Mouse (Mus musculus) midbrain, embryonic 10.5 days (tissue): ENCODE data around the gene Myom1. TPM values are rescaled to one million over a fixed set of nuclear protein-coding genes. Genes with fewer than 3 reads are reported as not detected.

Source experiments
- DNase-seq: peaks from one replicate; pipeline ENCODE4 v3.0.0-alpha.2; 2017; ENCODE audit warnings: low spot score
- H3K27ac ChIP-seq: fragments of 300-500 bp; sonication (generic); replicated peaks from 2 replicates; pipeline ENCODE4 v1.5.1; 2016; ENCODE audit warnings: mild to moderate bottlenecking
- H3K27me3 ChIP-seq: fragments of 300-500 bp; sonication (generic); 2 replicates; pipeline ENCODE4 v1.6.1; 2016; ENCODE audit warnings: low read depth, mild to moderate bottlenecking; ENCODE audit not compliant: poor library complexity, severe bottlenecking
- H3K36me3 ChIP-seq: fragments of 300-500 bp; sonication (generic); 2 replicates; pipeline ENCODE4 v1.6.1; 2016; ENCODE audit warnings: mild to moderate bottlenecking, moderate library complexity
- H3K4me1 ChIP-seq: fragments of 300-500 bp; sonication (generic); 2 replicates; pipeline ENCODE4 v1.6.1; 2016
- H3K4me3 ChIP-seq: fragments of 300-500 bp; sonication (generic); 2 replicates; pipeline ENCODE4 v1.5.1; 2016; ENCODE audit warnings: mild to moderate bottlenecking, moderate library complexity
- H3K9me3 ChIP-seq: fragments of 300-500 bp; sonication (generic); replicated peaks from 2 replicates; pipeline ENCODE4 v1.6.1; 2016; ENCODE audit warnings: mild to moderate bottlenecking
- WGBS: fragments of 180-500 bp; shearing (Covaris S2); methylation state at CpG from one replicate; pipeline ENCODE4 v1.1.7; 2016; 5-methylcytosine and 5-hydroxymethylcytosine counted together
- polyA plus RNA-seq: library from polyadenylated mRNA; unstranded; fragments of >200 nt; fragmentation: Nextera tagmentation; extraction: Ambion mirVana; gene quantifications from 2 replicates; pipeline ENCODE4 v1.2.1, GENCODE M21; 2016

Myom1 gene
- polyA plus RNA-seq, 1 experiment from 2014 or later = 1.7 TPM

DNA sequence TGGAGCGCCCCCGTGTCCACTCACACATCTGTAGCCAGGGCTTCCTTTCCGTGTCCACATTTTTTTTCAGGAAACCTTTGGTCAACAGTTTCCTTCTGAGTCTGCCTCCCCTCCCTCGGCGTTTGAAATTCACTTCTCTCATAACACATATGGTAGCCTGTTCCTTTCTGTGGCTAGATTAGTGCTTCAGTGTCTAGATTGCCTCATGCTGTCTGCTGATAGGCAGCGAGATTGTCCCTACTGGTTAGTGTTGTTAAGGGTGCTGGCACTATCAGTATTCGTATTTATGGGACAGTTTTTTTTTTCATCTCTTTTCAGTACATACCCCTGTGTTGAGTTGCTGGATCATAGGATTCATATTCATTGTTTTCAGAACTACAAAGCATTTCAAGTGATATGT lies 54.0 kb downstream of the Myom1 start:
- Histone ChIP-seq H3K4me3 (no peak overlapping the region), H3K9me3 (no peaks in the 10 kb centered on the region), H3K36me3 (no peaks in the 10 kb centered on the region), H3K27ac (no peak overlapping the region), H3K4me1 (no peaks in the 10 kb centered on the region), H3K27me3 (no peaks in the 10 kb centered on the region)
- no peak for DNase-seq
- 84% methylated on average over 7 of the region's 7 CpGs for WGBS

DNA sequence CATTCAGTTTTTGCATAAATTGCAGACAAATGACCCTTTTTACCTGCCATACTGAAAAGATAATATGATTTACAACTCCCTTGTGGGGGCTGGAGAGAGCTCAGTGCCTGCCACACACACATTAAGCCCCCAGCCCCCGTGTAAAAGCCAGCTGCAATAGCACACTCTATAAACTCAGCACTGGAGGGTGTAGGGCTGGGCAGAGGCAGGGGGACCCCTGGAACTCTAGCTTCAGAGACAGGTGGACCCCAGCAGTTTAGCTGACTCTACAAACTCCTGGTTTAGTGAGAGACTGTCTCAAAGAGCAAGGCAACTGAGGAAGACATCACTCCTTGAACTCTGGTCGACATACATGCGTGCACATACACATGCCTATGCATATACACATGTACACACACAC lies 55.3 kb downstream of the Myom1 start:
- Histone ChIP-seq H3K4me3 (no peak overlapping the region), H3K9me3 (no peaks in the 10 kb centered on the region), H3K27ac (no peak overlapping the region), H3K27me3 (no peaks in the 10 kb centered on the region), H3K4me1 (no peaks in the 10 kb centered on the region), H3K36me3 (no peaks in the 10 kb centered on the region)
- DNase-seq = no peak
- 90% methylated on average over 3 of the region's 3 CpGs for WGBS

DNA sequence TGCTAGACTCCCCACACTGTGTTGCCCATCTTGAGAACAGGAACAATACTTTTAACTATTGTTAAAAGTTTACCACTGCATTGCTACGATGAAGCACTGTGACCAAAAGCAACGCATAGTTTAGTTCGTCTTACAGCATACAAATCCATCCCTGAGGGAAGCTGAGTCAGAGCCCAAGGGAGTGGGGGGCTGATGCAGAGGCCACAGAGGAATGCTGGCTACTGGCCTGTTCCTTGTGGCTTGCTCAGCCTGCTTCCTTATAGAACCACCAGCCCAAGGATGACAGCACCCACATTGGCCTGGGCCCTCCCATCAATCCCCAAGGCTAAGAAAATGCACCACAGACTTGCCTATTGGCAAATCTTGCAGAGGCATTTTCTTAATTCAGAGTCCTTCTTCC lies 56.8 kb downstream of the Myom1 start:
- H3K27me3 ChIP-seq = no peaks in the 10 kb centered on the region
- no peaks in the 10 kb centered on the region for H3K36me3 ChIP-seq
- WGBS = 87% methylated on average over 3 of the region's 3 CpGs
- no peak overlapping the region for H3K27ac ChIP-seq
- no peak for DNase-seq
- H3K4me1 ChIP-seq = no peaks in the 10 kb centered on the region
- H3K4me3 ChIP-seq = no peak overlapping the region
- H3K9me3 ChIP-seq = no peaks in the 10 kb centered on the region

DNA sequence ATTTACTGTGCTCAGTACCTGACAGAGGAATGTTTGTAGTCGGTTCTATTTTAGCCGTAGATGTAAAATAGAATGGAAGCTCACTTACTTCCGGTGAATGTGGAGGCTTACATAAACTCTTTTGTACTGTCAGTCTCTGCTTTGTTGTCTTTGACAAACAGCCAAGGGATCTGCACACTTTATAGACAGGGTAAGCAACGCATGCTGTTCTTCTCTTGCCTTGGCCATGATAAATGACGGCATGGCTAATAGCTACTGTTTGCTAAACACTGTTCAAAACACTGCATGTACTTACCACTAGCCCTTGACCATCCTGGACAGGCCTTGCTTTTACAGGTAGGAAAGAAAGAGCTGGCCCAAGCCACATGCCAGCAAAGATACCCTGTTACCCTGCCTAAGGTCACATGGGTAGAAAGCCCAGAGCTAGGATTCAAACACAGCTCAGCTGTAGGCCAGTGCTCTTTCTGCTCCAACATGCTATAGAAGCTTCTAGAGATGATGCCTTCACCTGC lies 59.7 kb downstream of the Myom1 start:
- Histone ChIP-seq H3K27ac (no peak overlapping the region), H3K27me3 (no peaks in the 10 kb centered on the region), H3K36me3 (no peaks in the 10 kb centered on the region), H3K4me3 (no peak overlapping the region), H3K9me3 (no peaks in the 10 kb centered on the region), H3K4me1 (no peaks in the 10 kb centered on the region)
- no peak for DNase-seq
- WGBS = 90% methylated on average over 5 of the region's 5 CpGs

DNA sequence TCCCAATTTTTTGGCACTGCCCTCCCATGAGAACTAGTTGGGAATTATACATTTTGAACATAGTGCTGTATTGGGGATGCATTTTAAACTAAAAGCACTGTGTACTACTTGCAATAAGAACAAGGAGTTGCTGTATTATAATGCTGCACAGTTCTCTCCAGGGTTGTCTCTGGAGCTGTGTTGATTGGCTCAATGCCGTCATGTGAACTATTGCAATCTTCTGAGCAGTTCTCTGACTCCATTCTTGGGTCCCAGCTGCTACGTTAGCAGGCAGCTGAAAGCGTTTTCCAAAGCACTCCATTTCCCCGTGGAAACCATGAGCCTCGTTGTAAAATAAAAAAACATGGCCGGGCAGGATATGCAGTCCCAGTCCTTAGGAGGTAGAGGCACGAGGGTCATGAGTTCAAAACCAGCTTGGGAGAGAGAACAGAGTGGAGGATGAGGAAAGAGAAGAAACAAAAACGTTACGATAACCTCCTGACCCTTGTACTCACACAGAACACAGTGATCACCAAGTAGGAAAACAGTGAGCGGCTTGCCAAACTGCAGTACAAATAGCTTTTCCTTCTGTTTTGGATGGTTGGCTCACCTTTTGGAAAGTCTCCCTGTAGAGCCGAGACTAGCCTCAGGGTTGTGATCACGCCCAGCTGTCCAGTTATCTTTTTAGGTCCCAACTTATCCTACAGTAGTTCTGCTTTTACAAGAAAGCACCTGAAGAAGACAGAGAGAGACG lies 60.6 kb downstream of the Myom1 start:
- H3K27me3 ChIP-seq = no peaks in the 10 kb centered on the region
- no peaks in the 10 kb centered on the region for H3K4me1 ChIP-seq
- no peak for DNase-seq
- H3K4me3 ChIP-seq = no peak overlapping the region
- H3K9me3 ChIP-seq = no peaks in the 10 kb centered on the region
- 78% methylated on average over 13 of the region's 13 CpGs for WGBS
- H3K36me3 ChIP-seq = no peaks in the 10 kb centered on the region
- no peak overlapping the region for H3K27ac ChIP-seq

DNA sequence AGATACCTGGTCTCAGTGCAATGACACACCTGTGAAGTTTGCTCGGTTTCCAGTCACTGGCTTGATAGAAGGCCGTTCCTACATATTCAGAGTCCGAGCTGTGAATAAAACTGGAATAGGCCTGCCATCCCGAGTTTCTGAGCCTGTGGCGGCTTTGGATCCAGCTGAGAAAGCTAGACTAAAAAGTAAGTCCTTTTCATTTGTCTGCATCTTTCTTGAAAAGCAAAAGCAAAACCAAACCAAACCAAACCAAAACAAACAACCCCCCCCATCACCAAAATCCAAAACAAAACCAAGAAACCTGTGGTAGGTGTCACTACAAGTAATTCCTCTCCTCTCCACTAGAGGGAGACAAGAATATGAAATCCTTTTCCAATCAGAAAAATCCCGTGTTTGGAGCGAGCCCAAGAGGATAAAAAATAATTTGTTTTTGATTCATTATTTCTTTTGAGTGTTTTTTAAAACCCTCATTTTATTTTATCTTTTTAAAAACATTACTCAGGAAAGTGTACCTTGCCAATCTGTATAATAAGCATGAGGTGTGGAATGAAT lies 62.1 kb downstream of the Myom1 start:
- WGBS = 70% methylated on average over 7 of the region's 7 CpGs
- DNase-seq = no peak
- Histone ChIP-seq H3K4me3 (no peak overlapping the region), H3K4me1 (no peaks in the 10 kb centered on the region), H3K9me3 (no peaks in the 10 kb centered on the region), H3K36me3 (no peaks in the 10 kb centered on the region), H3K27ac (no peak overlapping the region), H3K27me3 (no peaks in the 10 kb centered on the region)

DNA sequence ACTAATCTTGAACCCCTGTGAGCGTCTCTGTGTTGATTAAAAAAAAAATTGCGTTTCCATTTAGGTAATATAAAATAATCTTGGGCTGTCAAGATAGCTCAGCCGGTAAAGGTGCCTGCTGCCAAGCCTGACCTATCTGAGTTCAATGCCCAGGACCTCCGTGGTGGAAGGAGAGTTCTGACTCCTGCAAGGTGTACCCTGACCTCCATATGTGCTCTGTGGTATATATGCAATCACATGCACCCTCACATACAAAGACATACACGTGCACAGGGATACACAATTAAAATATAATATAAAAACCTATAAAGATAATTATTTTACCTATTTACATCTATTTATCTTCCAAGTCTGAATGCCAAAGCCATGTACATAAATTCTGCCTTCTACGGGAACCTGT lies 62.7 kb downstream of the Myom1 start:
- Histone ChIP-seq H3K9me3 (no peaks in the 10 kb centered on the region), H3K27me3 (no peaks in the 10 kb centered on the region), H3K4me1 (no peaks in the 10 kb centered on the region), H3K27ac (no peak overlapping the region), H3K36me3 (no peaks in the 10 kb centered on the region), H3K4me3 (no peak overlapping the region)
- WGBS = 79% methylated on average over 6 of the region's 6 CpGs
- no peak for DNase-seq

DNA sequence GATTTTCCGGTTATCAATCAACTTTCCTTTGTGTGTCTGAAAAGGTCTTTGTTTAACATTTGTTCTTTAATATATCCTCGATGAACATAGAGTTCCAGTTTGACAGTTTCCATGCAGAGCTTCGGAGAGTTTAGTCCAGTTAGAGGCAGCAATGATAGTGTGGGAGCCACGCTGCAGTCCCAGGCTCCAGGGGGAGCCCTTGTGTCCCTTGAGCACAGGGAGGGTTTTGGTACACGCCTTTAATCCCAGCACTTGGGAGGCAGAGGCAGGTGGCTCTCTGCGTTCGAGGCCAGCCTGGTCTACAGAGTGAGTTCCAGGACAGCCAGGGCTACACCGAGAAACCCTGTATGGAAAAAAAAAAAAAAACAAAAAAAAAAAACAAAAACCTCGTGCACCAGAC lies 66.7 kb downstream of the Myom1 start:
- Histone ChIP-seq H3K9me3 (no peaks in the 10 kb centered on the region), H3K36me3 (no peaks in the 10 kb centered on the region), H3K4me1 (no peaks in the 10 kb centered on the region), H3K27ac (no peak overlapping the region), H3K27me3 (no peaks in the 10 kb centered on the region), H3K4me3 (no peak overlapping the region)
- DNase-seq = no peak
- WGBS = 86% methylated on average over 9 of the region's 9 CpGs

DNA sequence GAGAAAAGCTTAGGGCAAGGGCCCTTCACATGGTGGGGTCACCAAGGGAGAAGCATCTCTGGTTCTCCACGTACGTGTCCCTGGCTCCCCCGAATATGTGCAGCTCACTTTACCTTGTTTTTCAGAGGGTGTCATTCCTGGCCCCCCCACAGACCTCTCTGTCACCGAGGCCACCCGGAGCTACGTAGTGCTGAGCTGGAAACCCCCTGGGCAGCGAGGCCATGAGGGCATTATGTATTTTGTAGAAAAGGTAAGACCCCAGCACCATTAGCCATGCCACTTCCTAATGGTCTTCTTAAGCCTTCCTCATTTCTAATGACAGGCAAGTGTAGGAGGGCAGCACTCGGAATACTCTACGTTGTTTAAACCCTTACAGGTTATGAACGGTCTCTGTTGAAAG lies 69.5 kb downstream of the Myom1 start:
- WGBS = 90% methylated on average over 10 of the region's 10 CpGs
- H3K4me1 ChIP-seq = no peaks in the 10 kb centered on the region
- H3K36me3 ChIP-seq = no peaks in the 10 kb centered on the region
- H3K27ac ChIP-seq = no peak overlapping the region
- H3K9me3 ChIP-seq = no peaks in the 10 kb centered on the region
- H3K27me3 ChIP-seq = no peaks in the 10 kb centered on the region
- no peak for DNase-seq
- no peak overlapping the region for H3K4me3 ChIP-seq

DNA sequence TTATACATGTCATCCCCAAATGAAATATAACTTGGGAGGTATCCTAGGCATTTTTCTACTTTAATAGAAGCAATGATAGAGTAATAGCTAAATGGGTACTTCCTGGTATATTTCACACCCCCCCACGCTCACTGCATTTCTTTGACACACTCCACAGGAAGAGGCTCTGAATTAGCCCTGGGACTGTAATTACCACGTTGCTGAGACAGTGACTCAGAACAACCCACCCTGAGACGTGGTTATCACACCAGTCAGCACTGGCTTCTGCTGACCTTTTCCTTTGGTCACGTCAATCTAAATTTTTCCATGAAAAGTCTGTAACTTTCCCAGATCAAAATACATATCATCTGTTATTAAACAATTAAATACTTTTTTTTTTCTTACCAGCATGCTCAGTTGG lies 72.0 kb downstream of the Myom1 start:
- H3K36me3 ChIP-seq = no peaks in the 10 kb centered on the region
- H3K27ac ChIP-seq = no peak overlapping the region
- H3K4me1 ChIP-seq = no peaks in the 10 kb centered on the region
- no peaks in the 10 kb centered on the region for H3K9me3 ChIP-seq
- H3K27me3 ChIP-seq = no peaks in the 10 kb centered on the region
- H3K4me3 ChIP-seq = no peak overlapping the region
- no peak for DNase-seq
- 74% methylated on average over 4 of the region's 4 CpGs for WGBS

DNA sequence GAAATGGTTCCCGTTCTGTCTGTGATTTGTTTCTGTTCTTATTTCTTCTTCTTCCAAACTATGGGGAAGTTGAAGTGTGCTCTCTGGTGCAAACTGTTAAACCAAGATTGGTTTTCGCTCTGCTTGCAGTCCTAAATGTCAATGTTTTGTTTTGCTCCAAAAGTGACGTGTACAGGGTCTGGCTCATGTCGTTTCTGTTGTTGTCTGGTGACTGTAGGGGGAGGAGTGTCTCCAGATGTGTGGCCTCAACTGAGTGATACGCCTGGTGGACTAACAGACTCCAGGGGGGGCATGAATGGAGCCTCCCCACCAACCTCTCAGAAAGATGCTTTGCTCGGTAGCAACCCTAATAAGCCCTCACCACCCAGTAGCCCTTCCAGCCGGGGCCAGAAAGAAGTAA lies 79.6 kb downstream of the Myom1 start:
- Histone ChIP-seq H3K4me1 (peaks cover 6% of the 10 kb centered on the region), H3K4me3 (no peak overlapping the region), H3K27ac (no peak overlapping the region), H3K36me3 (no peaks in the 10 kb centered on the region), H3K27me3 (no peaks in the 10 kb centered on the region), H3K9me3 (no peaks in the 10 kb centered on the region)
- no peak for DNase-seq
- WGBS = 76% methylated on average over 7 of the region's 7 CpGs

DNA sequence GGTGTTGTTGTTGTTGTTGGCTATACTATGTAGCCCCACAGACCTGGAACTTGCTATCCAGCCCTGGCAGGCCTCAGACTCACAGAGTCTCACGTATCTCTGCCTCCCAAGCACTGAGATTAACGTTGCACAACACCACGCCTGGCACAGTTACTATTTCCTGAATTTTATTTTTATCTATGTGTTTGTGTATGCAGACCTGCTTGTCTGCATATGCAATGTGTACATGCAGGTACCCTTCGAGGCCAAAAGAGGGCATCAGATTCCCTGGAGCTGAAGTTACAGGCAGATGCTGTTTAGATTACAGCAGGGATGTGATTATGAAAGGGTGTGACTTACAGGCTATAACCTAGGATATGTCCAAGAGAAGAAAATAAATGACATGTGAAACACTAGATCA lies 84.5 kb downstream of the Myom1 start:
- Histone ChIP-seq H3K27me3 (no peaks in the 10 kb centered on the region), H3K27ac (no peak overlapping the region), H3K36me3 (no peaks in the 10 kb centered on the region), H3K4me1 (peaks cover 9% of the 10 kb centered on the region; the same call in 1 of the 2 replicates), H3K9me3 (no peaks in the 10 kb centered on the region), H3K4me3 (no peak overlapping the region)
- DNase-seq = no peak
- 84% methylated on average over 4 of the region's 4 CpGs for WGBS

DNA sequence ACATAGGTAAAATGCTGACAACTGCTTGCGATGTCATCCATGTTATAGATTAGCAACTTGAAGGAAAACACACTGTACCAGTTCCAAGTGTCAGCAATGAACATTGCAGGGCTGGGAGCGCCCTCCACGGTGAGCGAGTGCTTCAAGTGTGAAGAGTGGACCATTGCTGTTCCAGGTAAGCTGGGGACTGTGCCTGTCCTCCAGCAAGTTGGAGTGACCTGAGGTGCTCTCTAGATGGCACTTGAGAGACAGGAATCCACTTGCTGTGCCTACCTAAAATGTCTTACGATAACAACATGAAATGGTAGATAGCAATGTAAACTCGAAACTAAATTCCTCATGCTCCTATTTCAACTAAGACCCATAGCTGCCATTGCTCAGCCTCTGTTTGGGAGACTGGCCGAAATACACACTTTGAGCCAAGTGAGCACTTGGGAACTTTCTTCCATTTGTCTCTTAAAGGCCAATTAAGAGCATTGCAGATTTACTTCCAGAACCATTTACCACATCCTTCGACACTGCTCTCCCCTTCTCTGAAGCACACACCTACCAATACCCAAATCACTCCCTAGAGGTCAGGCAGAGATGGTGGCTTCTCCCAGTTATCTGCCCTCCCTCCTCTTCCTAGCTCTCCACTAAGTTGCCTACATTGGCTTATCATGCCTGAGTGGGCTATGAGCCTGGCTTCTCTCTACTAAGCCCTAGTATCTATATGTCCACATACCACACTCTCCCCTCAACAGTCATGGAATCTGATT lies 85.1 kb downstream of the Myom1 start:
- WGBS = 92% methylated on average over 8 of the region's 8 CpGs
- peaks cover 9% of the 10 kb centered on the region; the same call in 1 of the 2 replicates for H3K4me1 ChIP-seq
- H3K27me3 ChIP-seq = no peaks in the 10 kb centered on the region
- no peaks in the 10 kb centered on the region for H3K36me3 ChIP-seq
- no peaks in the 10 kb centered on the region for H3K9me3 ChIP-seq
- H3K27ac ChIP-seq = no peak overlapping the region
- no peak for DNase-seq
- H3K4me3 ChIP-seq = no peak overlapping the region
